Mouse (Mus musculus): ENCODE results near the gene Pcolce2.
"Not testable (repeated sequence)": the region's sequence is repeated elsewhere in the genome, so short reads cannot be mapped to it uniquely, and the experiment has no call there.

Gene Pcolce2
- long read RNA-seq, experiment 1: 0 reads
- long read RNA-seq, experiment 2, full-length matches to known transcripts: 1 of 1 reads
- long read RNA-seq, experiment 2, partial matches to known transcripts: 0 of 1 reads
- long read RNA-seq, experiment 2, other reads (novel, unspliced or antisense): 0 of 1 reads

GRCm38 (mm10) chr9:95637271-95638181, at the start of gene Pcolce2:
TSS of gene Pcolce2 (plus strand) at chr9:95637601.
- intact Hi-C loops (cut with DNase I): no loop called here

- intact Hi-C loops (cut with DNase I): no loop called here
Observed at GRCm38 (mm10) chr9:95588070-95588469, 49.3 kb upstream of the Pcolce2 start.

- intact Hi-C loops (cut with DNase I): no loop called here
Observed at GRCm38 (mm10) chr9:95594291-95594690, 43.1 kb upstream of the Pcolce2 start.

GRCm38 (mm10) chr9:95597466-95598178, 39.8 kb upstream of the Pcolce2 start:
- intact Hi-C loops (cut with DNase I): no loop called here

GRCm38 (mm10) chr9:95598179-95598721, 39.2 kb upstream of the Pcolce2 start:
- intact Hi-C loops (cut with DNase I): no loop called here

- intact Hi-C loops (cut with DNase I): no loop called here
Observed at GRCm38 (mm10) chr9:95599399-95599798, 38.0 kb upstream of the Pcolce2 start.

GRCm38 (mm10) chr9:95602849-95603248, 34.6 kb upstream of the Pcolce2 start:
- intact Hi-C loops (cut with DNase I): no loop called here

- intact Hi-C loops (cut with DNase I): no loop called here
Observed at GRCm38 (mm10) chr9:95603316-95603715, 34.1 kb upstream of the Pcolce2 start.

- intact Hi-C loops (cut with DNase I): no loop called here
Observed at GRCm38 (mm10) chr9:95607196-95607595, 30.2 kb upstream of the Pcolce2 start.

GRCm38 (mm10) chr9:95612246-95612768, 25.1 kb upstream of the Pcolce2 start:
- intact Hi-C loops (cut with DNase I): no loop called here

GRCm38 (mm10) chr9:95613426-95614127, 23.8 kb upstream of the Pcolce2 start:
- intact Hi-C loops (cut with DNase I): no loop called here

GRCm38 (mm10) chr9:95614861-95615615, 22.4 kb upstream of the Pcolce2 start:
- intact Hi-C loops (cut with DNase I): no loop called here

GRCm38 (mm10) chr9:95615961-95616360, 21.4 kb upstream of the Pcolce2 start:
- intact Hi-C loops (cut with DNase I): no loop called here

- intact Hi-C loops (cut with DNase I): no loop called here
Observed at GRCm38 (mm10) chr9:95618572-95618971, 18.8 kb upstream of the Pcolce2 start.

- intact Hi-C loops (cut with DNase I): no loop called here
Observed at GRCm38 (mm10) chr9:95624072-95624471, 13.3 kb upstream of the Pcolce2 start.

- intact Hi-C loops (cut with DNase I): no loop called here
Observed at GRCm38 (mm10) chr9:95628439-95628948, 8.9 kb upstream of the Pcolce2 start.

- intact Hi-C loops (cut with DNase I): not testable (repeated sequence)
Observed at GRCm38 (mm10) chr9:95629561-95629960, 7.8 kb upstream of the Pcolce2 start.

- intact Hi-C loops (cut with DNase I): no loop called here
Observed at GRCm38 (mm10) chr9:95636395-95636794, 1.0 kb upstream of the Pcolce2 start.

- intact Hi-C loops (cut with DNase I): no loop called here
Observed at GRCm38 (mm10) chr9:95639919-95640318, 2.5 kb downstream of the Pcolce2 start.

- intact Hi-C loops (cut with DNase I): no loop called here
Observed at GRCm38 (mm10) chr9:95645926-95646325, 8.5 kb downstream of the Pcolce2 start.

Measured in adrenal gland (tissue).